Mouse (Mus musculus): ENCODE results near the gene Rasgrp2. TPM values are rescaled to one million over a fixed set of nuclear protein-coding genes. Genes with fewer than 3 reads are reported as not detected.

Gene Rasgrp2
- total RNA-seq, 2 experiments from 2014 or later = 83.3 to 87.2 TPM

DNA sequence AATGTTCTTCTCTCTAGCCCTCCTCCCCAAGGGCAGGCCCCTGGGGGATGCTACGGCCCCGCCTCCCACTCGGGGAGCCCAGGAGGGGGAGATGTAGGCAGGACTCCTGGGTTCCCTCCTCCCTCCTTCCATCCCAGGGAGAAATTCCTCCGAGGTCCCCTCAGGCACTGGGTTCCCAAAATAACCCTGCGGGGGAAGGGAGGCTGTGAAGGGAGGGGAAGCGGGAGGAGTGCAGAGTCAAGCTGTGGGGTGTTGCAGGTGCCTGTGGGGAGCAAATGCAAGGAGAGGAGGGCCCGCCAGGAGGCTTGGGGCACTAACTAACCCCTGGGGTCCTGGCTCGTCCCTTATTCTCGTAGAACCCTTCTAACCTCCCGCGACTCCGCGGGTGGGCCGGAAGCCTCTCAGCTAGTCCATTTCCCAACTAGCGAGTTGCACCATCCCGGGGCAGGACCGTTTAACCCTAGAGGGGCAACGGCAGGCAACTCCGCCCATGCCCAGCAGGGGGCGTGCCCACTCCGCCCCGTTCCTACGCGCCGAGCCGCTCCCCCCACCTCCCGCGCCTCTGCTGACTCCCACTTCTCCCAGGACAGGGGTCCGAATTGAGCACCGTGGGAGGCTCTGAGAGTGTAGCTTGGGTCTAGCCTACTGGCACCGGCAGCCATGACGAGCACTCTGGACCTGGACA lies 2.1 kb downstream of the Rasgrp2 start:
- intact Hi-C loops (cut with DNase I) = no loop called here
- DNase-seq (ENCODE audit: low spot score in 2 of 2) = peak; percentile 67 to 71

DNA sequence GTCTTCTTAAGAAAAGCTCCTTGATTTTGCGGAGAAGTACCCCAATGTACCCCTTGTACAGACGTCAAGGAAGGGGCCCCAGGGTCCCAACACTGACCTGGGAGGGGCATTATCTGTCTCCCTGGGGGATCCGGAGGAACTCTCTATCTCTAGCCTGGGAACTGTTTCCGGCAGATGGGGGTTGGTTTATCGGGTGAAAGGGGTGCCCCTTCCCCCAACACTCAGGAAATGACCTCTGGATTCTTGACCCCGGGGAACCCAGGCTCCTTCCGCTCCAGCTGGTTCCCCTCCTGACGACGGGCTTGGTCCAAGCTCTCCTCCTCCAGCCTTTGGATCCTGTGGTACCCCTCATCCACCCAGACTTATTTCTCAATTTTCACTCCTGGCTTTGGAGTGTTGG lies 2.8 kb downstream of the Rasgrp2 start:
- intact Hi-C loops (cut with DNase I) = no loop called here
- no peak for DNase-seq (ENCODE audit: low spot score in 2 of 2)

DNA sequence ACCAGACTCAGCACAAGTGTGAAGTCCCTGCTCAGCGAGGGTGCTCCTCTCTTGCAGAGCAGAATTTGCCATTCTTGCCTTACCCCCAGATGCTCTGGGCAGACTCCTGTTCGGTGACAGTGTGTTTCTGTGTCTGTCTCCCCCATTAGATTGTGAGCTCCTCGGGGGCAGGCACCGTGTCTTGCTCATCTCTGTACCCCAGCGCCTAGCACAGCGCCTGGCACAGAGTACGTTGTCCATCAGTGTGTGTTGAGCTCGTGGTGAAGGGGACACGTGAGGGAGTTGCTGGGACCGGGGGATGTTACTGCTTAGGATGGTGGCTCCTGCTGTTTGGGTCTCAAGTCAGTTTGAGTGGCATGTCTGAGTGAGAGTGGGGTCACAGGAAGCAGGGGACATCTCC lies 4.7 kb downstream of the Rasgrp2 start:
- intact Hi-C loops (cut with DNase I) = no loop called here
- no peak for DNase-seq (ENCODE audit: low spot score in 2 of 2)

DNA sequence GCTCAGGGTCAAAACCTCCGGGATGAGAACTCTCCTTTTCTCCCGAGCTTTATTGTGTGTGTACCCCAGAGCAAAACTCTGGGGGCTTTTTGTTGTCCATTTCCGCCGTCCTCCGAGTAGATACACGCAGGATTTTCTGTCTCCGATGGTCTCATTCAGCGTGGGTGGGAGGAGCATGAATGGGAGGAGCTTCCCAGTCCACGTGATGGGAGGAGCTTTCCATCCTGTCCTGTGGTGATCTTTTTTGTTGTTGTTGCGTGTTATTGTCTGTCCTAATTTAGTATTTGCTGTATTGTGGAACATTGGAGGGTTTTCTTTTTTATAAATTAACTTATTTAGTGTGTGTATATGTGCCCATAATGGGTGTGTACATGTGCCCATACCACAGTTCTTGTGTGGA lies 6.3 kb downstream of the Rasgrp2 start:
- intact Hi-C loops (cut with DNase I) = no loop called here
- no peak for DNase-seq (ENCODE audit: low spot score in 2 of 2)

DNA sequence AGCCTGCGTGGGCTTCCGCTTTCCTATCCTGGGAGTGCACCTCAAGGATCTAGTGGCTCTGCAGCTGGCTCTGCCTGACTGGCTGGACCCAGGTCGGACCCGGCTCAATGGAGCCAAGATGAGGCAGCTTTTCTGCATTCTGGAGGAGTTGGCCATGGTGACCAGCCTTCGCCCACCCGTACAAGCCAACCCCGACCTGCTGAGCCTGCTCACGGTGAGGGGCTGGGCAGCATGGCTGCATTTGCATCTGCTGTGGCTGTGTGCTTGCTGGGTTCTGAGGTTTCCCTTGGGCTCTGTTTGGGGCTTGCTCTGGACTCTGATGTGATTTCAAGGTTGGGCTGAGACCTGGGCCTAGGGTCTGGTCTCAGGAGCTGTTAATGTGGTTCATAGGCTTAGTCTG lies 8.0 kb downstream of the Rasgrp2 start:
- intact Hi-C loops (cut with DNase I) = no loop called here

DNA sequence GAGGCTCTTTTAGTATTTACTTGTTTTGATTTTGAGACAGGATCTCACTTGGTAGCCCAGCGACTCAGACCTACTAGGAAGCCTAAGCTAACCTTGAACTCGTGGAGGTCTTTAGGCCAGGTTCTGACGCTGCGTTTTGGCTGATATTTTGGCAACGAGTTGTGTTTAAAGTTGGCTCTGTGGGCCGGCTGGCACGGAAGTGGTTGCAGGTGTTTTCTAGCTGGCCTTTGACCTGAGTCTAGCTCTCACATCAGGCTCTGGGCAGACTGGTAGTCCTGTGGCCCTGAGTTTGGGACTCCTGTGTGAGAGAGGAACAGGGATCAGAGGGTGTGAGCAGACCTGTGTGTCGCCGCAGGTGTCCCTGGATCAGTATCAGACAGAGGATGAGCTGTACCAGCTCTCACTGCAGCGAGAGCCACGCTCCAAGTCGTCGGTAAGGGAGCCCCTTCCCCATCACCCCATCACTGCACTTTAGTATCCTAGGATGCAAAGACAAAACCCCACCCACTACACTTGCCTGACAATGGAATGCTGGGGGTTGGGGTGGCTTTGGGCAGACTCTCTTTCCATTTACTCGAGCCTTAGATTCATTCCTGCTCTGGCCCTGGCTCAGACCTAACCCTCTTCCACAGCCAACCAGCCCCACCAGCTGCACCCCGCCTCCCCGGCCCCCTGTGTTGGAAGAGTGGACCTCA lies 8.8 kb downstream of the Rasgrp2 start:
- DNase-seq (ENCODE audit: low spot score in 2 of 2) = no peak
- intact Hi-C loops (cut with DNase I) = no loop called here

More for the DNA sequence above, 8.0 kb downstream of the Rasgrp2 start:
- no peak for DNase-seq (ENCODE audit: low spot score in 2 of 2)

DNA sequence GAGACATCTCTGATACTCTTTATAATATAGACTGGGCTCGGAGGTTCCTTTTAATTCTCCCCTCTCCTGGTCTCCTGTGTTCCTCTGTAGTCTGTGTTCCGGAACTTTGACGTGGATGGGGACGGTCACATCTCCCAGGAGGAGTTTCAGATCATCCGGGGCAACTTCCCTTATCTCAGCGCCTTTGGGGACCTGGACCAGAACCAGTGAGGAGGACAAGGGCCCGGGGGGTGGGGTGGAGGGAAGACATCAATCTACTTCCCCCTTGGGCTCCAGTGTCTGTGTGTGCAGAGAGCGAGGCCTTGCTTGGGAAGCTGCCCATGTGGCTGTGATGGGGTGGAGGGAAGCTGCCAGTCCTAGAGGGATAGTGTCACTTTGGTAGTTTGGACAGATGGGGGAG lies 9.6 kb downstream of the Rasgrp2 start:
- DNase-seq (ENCODE audit: low spot score in 2 of 2) = no peak
- intact Hi-C loops (cut with DNase I) = no loop called here

DNA sequence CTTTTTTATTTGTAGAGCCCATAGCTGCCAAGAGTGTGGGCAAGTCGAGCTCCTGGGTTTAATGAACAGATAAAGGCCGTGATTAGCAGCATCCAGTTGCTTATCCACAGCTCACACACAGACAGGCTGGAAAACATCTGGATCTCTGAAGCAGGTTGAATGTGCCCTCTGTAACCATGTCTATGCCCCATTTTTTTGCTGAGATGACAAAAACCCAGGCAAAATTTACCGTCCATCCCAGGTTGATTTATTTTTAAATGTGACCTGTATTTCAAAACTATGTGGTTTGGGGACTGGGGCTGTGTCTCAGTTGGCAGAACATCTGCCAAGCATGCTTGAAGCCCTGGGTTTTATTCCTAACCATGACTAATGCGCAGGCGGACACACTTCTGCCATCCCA lies 10.0 kb downstream of the Rasgrp2 start:
- intact Hi-C loops (cut with DNase I) = no loop called here
- DNase-seq (ENCODE audit: low spot score in 2 of 2) = no peak

DNA sequence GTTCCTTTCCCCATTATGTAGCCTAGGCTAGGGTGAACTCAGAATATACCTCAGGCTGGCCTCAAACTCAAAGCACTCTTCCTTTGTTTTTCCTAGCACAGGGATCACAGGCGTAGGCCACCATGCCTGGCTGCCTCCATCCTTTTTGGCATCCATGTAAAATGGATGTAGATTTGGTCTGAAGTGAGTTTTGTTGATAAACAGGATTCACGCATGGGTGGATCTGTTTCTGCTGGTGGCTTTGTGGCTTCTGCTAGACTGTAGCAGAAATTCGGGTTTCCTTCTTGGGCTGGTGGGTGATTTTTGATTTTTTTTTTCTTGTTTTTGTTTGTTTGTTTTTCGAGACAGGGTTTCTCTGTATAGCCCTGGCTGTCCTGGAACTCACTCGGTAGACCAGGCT lies 10.8 kb downstream of the Rasgrp2 start:
- DNase-seq (ENCODE audit: low spot score in 2 of 2) = no peak
- intact Hi-C loops (cut with DNase I) = no loop called here

DNA sequence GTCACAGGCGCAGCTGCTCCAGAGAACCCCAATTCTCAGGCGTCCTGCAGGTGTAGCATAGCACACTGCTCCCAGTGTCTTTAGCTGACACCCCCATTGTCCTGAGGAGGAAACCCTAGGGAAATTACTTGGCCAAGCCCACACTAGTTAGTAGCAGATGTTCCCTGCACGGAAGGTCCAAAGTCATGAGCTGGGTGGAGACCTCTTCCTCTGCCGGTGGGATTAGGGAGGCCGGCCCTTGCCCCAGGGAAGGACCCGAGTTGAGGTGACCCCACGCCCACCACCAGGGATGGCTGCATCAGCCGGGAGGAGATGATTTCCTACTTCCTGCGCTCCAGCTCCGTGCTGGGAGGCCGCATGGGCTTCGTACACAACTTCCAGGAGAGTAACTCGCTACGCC lies 13.7 kb downstream of the Rasgrp2 start:
- intact Hi-C loops (cut with DNase I) = no loop called here
- no peak for DNase-seq (ENCODE audit: low spot score in 2 of 2)

DNA sequence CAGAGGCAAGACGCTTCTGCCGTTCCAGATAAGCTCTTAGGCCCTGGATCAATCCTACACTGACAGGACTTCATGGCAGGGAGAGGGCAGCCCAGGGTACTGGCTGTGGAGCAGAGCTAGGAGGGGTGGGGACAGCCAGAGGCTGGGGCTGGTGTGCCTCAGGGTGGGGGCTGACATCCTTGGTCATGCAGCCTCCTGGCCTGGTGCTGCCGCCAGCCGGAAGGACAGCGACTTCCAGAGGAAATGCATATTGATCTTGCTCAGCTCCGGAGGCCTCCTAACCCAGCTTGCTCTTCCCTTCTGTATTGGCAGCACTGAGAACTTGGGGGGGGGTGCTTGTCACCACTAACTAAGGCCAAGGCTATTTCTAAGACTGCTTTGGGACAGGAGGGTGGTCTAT lies 16.3 kb downstream of the Rasgrp2 start:
- DNase-seq (ENCODE audit: low spot score in 2 of 2) = no peak
- intact Hi-C loops (cut with DNase I) = loop anchor here (5.0 kb wide), 1 partner anchor 37 kb away; no protein-coding TSS in a partner anchor

DNA sequence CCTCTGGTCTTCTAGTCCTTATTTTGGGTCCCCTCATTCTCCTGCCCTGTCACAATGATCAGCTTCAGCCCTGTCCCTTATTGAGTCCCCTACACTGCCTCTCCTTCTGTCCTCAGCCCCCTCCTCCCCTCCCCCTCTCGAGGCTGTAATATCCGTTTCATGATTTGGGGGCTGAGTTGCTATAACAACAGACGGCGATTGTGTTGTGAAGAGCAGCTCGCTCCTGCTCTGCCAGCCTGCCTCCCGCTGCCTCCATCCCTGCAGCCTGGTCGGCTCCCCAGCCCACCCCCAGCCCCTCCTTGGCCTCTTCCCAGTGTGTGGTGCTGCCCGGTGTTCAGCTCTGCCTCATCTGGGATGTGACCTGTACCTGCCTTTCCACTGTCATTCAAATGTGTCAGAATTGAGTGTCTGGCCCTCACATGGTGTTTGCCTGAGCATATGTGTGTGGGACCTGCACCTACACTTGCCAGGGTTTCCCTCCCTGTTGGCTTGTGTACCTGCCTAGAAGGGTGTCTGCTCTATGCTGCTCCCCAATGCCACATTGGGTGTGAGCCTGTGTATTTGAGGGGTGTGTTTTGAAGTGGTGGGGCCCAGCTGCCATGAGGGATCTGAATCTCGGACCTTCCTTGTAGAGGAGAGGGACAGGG lies 17.1 kb downstream of the Rasgrp2 start:
- DNase-seq (ENCODE audit: low spot score in 2 of 2) = peak in 1 of 2 experiments; percentile 57
- intact Hi-C loops (cut with DNase I) = loop anchor here (5.0 kb wide), 1 partner anchor 36 kb away; no protein-coding TSS in a partner anchor

DNA sequence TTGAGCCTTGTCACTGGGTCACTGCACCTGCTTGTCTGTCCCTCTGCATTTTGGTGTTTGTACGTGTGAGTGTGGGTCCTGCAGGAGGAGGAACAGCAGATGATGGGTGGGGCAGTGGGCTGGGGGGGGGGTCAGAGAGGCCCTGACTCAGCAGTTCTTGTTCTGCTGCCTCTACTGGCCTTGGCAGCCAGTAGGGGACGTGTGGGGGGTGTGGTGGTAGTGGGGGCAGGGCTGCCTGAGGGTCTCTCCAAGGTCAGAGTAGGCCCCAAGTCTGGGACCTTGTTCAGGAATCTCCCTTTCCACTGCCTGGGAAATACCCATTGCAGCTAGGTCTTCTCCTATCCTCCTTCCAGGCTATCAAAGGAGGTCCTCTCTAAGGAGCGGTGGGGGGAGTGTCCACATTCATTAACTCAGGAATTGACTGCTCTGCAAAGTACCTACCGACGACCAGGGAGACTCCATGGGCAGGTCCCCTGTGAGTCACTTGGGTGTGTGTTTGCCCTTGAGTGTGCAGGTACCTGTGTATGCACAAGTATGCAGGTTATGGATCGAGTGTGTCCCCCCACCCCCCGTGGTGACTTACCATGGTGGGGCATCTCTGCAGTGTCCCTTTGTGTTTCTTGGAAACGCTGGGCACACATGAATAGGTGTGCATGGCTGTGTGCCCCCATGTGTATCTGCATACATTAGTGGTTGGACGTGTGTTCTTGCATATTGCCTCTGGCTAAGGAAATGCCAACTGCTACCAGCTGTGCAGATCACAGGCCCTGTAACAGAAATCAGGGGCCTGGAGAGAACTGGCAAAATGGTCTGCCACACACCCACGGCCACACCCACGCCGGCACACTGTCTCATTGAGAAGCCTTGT lies 18.0 kb downstream of the Rasgrp2 start:
- DNase-seq (ENCODE audit: low spot score in 2 of 2) = no peak
- intact Hi-C loops (cut with DNase I) = loop anchor here (5.0 kb wide), 1 partner anchor 35 kb away; no protein-coding TSS in a partner anchor

DNA sequence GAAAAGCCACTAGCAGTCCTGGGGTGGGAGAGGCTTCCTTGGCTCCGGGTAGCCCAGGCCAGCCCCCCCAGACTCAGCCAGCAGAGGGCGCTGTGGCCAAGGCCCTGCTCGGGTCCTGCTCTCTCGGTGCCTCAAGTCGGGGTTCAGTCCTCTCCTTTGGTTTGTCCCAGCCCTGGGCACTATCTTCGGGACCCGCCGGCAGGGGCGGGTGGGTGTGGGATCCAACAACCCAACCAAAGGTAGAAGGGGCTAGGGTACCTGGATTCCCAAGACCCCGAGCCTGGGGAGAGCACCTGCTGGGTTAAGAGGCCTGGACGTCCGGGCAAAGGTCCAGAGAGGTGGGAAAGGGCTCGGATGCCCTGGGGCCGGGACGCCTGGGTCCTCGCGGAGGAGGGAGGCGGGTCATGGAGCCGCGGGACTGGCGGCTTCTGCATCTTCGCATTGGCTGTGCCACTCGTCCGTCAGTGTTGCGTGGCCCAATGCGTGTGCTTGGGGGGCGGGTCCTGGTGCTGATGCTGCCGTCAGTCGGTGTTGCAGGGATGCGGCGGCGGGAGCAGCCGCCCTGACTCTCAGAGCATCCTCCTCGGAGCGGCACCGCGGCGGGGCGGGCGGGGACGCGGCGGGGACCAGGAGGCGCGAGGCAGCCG lies 19.2 kb downstream of the Rasgrp2 start, which contains the start of gene Nrxn2:
Gene Nrxn2 (plus strand): TSS at position 499 of the 647 bp plus-strand sequence.
- intact Hi-C loops (cut with DNase I) = loop anchor here (5.0 kb wide), 1 partner anchor 34 kb away; no protein-coding TSS in a partner anchor
- DNase-seq (ENCODE audit: low spot score in 2 of 2) = peak; percentile 95 to 96

DNA sequence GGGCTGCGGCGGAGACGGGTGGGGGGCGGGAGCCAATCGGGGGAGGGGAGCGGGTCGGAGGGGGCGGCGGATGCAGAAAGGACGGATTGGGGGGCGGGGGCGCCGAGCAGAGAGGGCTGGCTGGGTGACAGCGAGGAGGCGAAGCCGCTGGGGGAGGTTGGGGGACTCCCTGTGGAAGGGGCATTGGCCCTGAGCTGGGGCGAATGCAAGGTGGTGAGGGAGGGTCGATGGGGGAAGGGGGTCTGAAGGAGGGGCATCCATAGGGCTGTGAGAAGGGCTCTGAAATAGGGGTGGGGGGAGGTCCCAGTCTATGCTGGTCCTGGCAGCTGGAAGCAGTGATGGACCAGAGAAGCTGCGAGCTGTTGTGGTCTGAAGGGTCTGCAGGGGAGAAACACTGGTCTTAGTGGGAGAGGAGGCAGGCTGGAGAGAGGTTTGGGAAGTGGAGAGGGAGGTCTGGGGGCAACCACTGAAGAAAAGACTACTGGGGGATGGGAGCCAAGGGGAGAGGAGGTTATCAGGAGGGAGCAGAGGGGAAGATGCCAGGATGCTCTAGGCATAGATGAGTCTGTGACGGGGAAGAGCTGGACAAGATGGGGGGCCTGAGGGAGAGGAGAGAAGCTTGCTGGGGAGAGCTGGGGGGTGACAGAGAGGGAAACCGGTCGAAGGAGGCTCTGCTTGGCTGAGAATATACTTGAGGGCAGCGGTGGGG lies 20.0 kb downstream of the Rasgrp2 start:
- no peak for DNase-seq (ENCODE audit: low spot score in 2 of 2)
- intact Hi-C loops (cut with DNase I) = loop anchor here (5.0 kb wide), 1 partner anchor 33 kb away; no protein-coding TSS in a partner anchor

DNA sequence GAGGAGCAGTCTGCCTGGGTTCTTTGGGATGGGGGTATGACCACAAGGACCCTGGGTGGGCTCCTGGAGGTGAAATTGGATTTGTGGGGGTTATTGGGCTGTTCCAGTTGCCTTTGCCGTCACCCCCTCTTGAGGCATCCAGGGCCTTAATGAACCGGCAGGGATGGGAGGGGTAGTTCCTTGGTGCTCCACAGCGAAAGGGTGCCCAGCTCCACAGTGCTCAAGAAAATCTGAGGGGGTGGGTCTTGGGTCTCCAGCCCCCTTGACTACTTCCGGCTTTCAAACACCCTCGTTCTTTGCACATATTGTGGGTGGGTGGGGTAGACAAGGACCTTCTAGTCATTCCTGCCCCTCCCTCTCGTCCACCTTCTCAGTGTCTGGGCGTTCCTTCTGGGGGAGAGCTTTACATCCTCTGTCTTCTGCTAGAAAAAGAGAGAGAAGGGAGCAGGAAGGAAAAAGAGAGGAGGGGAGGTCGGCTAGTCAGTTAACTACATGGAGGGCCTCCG lies 20.7 kb downstream of the Rasgrp2 start:
- no peak for DNase-seq (ENCODE audit: low spot score in 2 of 2)
- intact Hi-C loops (cut with DNase I) = loop anchor here (5.0 kb wide), 1 partner anchor 32 kb away; no protein-coding TSS in a partner anchor

DNA sequence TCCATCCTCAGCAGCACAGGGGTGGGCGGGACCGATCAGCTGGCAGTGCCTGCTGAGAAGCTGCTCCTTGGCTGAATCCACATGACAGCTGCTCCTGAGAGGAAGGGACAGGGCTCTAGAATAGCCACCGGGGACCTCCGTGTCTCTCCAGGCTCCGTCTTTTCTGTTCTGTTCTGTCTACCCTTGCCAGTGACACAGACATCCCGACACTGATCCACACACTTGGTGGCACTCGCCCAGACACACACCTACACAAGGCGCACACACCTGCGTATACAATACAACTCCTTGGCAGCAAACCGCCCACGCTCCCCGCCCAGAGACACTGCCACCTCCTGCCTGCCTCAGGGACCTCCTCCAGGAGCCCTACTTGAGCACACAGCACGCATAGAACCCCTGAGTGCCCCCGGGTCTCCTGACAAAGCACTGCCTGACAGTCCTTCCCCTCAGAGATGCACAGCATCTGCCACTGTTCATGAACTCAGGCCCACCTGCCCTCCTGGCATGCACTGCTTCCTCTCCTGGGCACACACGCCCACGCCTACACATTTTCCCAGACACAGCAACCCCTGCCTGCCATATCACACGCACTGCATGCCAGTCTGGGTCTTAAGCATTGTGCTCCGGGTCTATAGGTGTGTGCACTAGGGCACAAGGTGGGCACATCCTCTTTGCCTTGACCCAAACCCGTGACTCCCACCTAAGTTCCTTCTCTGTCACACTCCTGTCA lies 21.5 kb downstream of the Rasgrp2 start:
- intact Hi-C loops (cut with DNase I) = no loop called here
- DNase-seq (ENCODE audit: low spot score in 2 of 2) = peak; percentile 62 to 78

Data from left cerebral cortex, postnatal 14 days (tissue).